Mouse (Mus musculus) small intestine, adult 2 months (tissue): ENCODE measurements around the gene Stk35. TPM values are rescaled to one million over a fixed set of nuclear protein-coding genes. Genes with fewer than 3 reads are reported as not detected.

ENCODE experiments used
- H3K27ac ChIP-seq: fragments of 200-500 bp; 2 replicates; pipeline ENCODE4 v1.5.1; 2012; ENCODE audit warnings: low read depth, low read length, control low read depth, inconsistent platforms; ENCODE audit not compliant: insufficient read depth
- H3K27me3 ChIP-seq: fragments of 200-500 bp; 2 replicates; pipeline ENCODE4 v1.6.1; 2012; ENCODE audit warnings: mild to moderate bottlenecking, moderate library complexity, low read length, inconsistent platforms; ENCODE audit not compliant: control insufficient read depth, insufficient read depth
- H3K36me3 ChIP-seq: fragments of 200-500 bp; 2 replicates; pipeline ENCODE4 v1.6.1; 2012; ENCODE audit warnings: mild to moderate bottlenecking, low read length, control low read depth, inconsistent platforms; ENCODE audit not compliant: control insufficient read depth, insufficient read depth
- H3K4me1 ChIP-seq: fragments of 200-500 bp; 2 replicates; pipeline ENCODE4 v1.6.1; 2012; ENCODE audit warnings: low read length, inconsistent platforms, mixed read lengths; ENCODE audit not compliant: control insufficient read depth, insufficient read depth, insufficient read length
- H3K4me3 ChIP-seq: fragments of 200-500 bp; 2 replicates; pipeline ENCODE4 v1.5.1; 2012; ENCODE audit warnings: low read depth, mild to moderate bottlenecking, control low read depth, inconsistent platforms, low read length, moderate library complexity
- CTCF ChIP-seq: fragments of 200-500 bp; IDR thresholded peaks from 2 replicates; pipeline ENCODE4 v1.5.1; 2012; ENCODE audit warnings: low read depth, mild to moderate bottlenecking, control low read depth, inconsistent platforms, low read length, moderate library complexity, mixed read lengths; ENCODE audit not compliant: insufficient replicate concordance, insufficient read length; ENCODE audit errors: extremely low read depth
- POLR2A ChIP-seq: fragments of 200-500 bp; IDR thresholded peaks from 2 replicates; pipeline ENCODE4 v1.6.1; 2012; ENCODE audit warnings: low read depth, mild to moderate bottlenecking, control low read depth, inconsistent platforms, low read length, moderate library complexity
- WGBS: fragments of 180-500 bp; shearing (Covaris S2); methylation state at CpG from one replicate; pipeline ENCODE4 v1.1.7; 2018; 5-methylcytosine and 5-hydroxymethylcytosine counted together
- polyA plus RNA-seq: library from polyadenylated mRNA; depleted of rRNA; stranded (reverse); fragments of >200 nt; gene quantifications from 2 replicates; pipeline ENCODE4 v1.2.3, GENCODE M21; 2012

Stk35 gene
- polyA plus RNA-seq, 1 experiment, result 16.7 TPM

- no peak overlapping the region for H3K4me3 ChIP-seq
- no peak overlapping the region for H3K27ac ChIP-seq
- TF ChIP-seq CTCF (no peak), POLR2A (no peak)
- peaks cover 15% of the 10 kb centered on the region for H3K36me3 ChIP-seq
- no peaks in the 10 kb centered on the region for H3K27me3 ChIP-seq
- 91% methylated on average over 4 of the region's 4 CpGs for WGBS
- H3K4me1 ChIP-seq, result peaks cover 8% of the 10 kb centered on the region
Measured at GRCm38 (mm10) chr2:129805486-129805885, 5.2 kb downstream of the Stk35 start.

GRCm38 (mm10) chr2:129806486-129806885, 6.2 kb downstream of the Stk35 start:
- 82% methylated on average over 2 of the region's 2 CpGs for WGBS
- TF ChIP-seq CTCF, result no peak
- peaks cover 13% of the 10 kb centered on the region for H3K4me1 ChIP-seq

GRCm38 (mm10) chr2:129810563-129810962, 10.2 kb downstream of the Stk35 start:
- peaks cover 21% of the 10 kb centered on the region for H3K36me3 ChIP-seq

More at GRCm38 (mm10) chr2:129806486-129806885, 6.2 kb downstream of the Stk35 start:
- Histone ChIP-seq H3K36me3 (peaks cover 19% of the 10 kb centered on the region), H3K4me3 (no peak overlapping the region), H3K27me3 (no peaks in the 10 kb centered on the region), H3K27ac (no peak overlapping the region)

GRCm38 (mm10) chr2:129814033-129814432, 13.7 kb downstream of the Stk35 start:
- TF ChIP-seq CTCF (no peak), POLR2A (no peak)
- H3K36me3 ChIP-seq, result peaks cover 18% of the 10 kb centered on the region
- H3K27ac ChIP-seq, result no peak overlapping the region
- H3K4me3 ChIP-seq, result no peak overlapping the region
- H3K4me1 ChIP-seq, result peaks cover 9% of the 10 kb centered on the region; the same call in 1 of the 2 replicates
- H3K27me3 ChIP-seq, result no peaks in the 10 kb centered on the region
- WGBS, result 76% methylated on average over 3 of the region's 3 CpGs

More at GRCm38 (mm10) chr2:129810563-129810962, 10.2 kb downstream of the Stk35 start:
- TF ChIP-seq CTCF, result no peak
- no peak for TF ChIP-seq POLR2A
- no peaks in the 10 kb centered on the region for H3K27me3 ChIP-seq
- H3K4me1 ChIP-seq, result peaks cover 8% of the 10 kb centered on the region
- H3K27ac ChIP-seq, result no peak overlapping the region
- 60% methylated on average over 7 of the region's 7 CpGs for WGBS
- no peak overlapping the region for H3K4me3 ChIP-seq

- TF ChIP-seq CTCF, result no peak
- TF ChIP-seq POLR2A, result no peak
- no peaks in the 10 kb centered on the region for H3K27me3 ChIP-seq
- no peak overlapping the region for H3K4me3 ChIP-seq
- 39% methylated on average over 2 of the region's 2 CpGs for WGBS
- peaks cover 16% of the 10 kb centered on the region for H3K36me3 ChIP-seq
- H3K27ac ChIP-seq, result no peak overlapping the region
- H3K4me1 ChIP-seq, result peaks cover 9% of the 10 kb centered on the region; the same call in 1 of the 2 replicates
Measured at GRCm38 (mm10) chr2:129815076-129815475, 14.8 kb downstream of the Stk35 start.

- no peaks in the 10 kb centered on the region for H3K27me3 ChIP-seq
Measured at GRCm38 (mm10) chr2:129817603-129818257, 17.4 kb downstream of the Stk35 start.

GRCm38 (mm10) chr2:129818868-129819267, 18.6 kb downstream of the Stk35 start:
- H3K4me1 ChIP-seq, result peaks cover 4% of the 10 kb centered on the region; the same call in 1 of the 2 replicates
- H3K4me3 ChIP-seq, result no peak overlapping the region
- no peak for TF ChIP-seq POLR2A
- TF ChIP-seq CTCF, result no peak
- 75% methylated on average over 2 of the region's 2 CpGs for WGBS
- H3K36me3 ChIP-seq, result peaks cover 4% of the 10 kb centered on the region
- no peak overlapping the region for H3K27ac ChIP-seq
- H3K27me3 ChIP-seq, result no peaks in the 10 kb centered on the region

More at GRCm38 (mm10) chr2:129817603-129818257, 17.4 kb downstream of the Stk35 start:
- Histone ChIP-seq H3K4me1 (peaks cover 4% of the 10 kb centered on the region; the same call in 1 of the 2 replicates), H3K27ac (no peak overlapping the region), H3K4me3 (no peak overlapping the region), H3K36me3 (peaks cover 5% of the 10 kb centered on the region)
- WGBS, result 20% methylated on average over 5 of the region's 5 CpGs
- TF ChIP-seq CTCF (no peak), POLR2A (no peak)
